Comparison of ENCODE assay signal across 8 mouse cellular contexts in genomic region chr5:129020731-129021130, GRCm38 (mm10). TPM values are rescaled to one million over a fixed set of nuclear protein-coding genes. Genes with fewer than 3 reads are reported as not detected.
DNase-seq lines count a peak whose midpoint lies in the region; ATAC-seq and TF ChIP-seq lines count a peak whose summit lies in the region.

No protein-coding gene starts in this region.

- peak overlapping the region; percentile 84 for H3K4me2 ChIP-seq in embryonic facial prominence, embryonic 11.5 days (ENCODE audit: low read depth, low read length)
- peak overlapping the region; percentile 56 for H3K4me2 ChIP-seq in hindbrain, embryonic 11.5 days (replicated peaks; ENCODE audit: low read depth, low read length)
- H3K4me2 ChIP-seq in liver, embryonic 13.5 days = peak overlapping the region; percentile 77
- peak overlapping the region; percentile 93 for H3K4me2 ChIP-seq in neural tube, embryonic 14.5 days (ENCODE audit: low read depth, low read length)

- TF ChIP-seq POLR2A in heart, adult 2 months (IDR thresholded peaks at IDR 0.05; ENCODE audit: insufficient read depth, low read depth, low read length) = no peak

- ATAC-seq in embryonic facial prominence, embryonic 11.5 days (replicated peaks; ENCODE audit: insufficient number of reproducible peaks, low FRiP score, low TSS enrichment, low read depth) = peak; percentile 7; the same call in 1 of the 2 replicates
- peak; percentile 10; the same call in 1 of the 2 replicates for ATAC-seq in hindbrain, embryonic 11.5 days (ENCODE audit: low FRiP score)
- no peak for ATAC-seq in liver, embryonic 13.5 days (ENCODE audit: low read depth)
- peak; percentile 30 for ATAC-seq in neural tube, embryonic 14.5 days (ENCODE audit: low read depth)

- no peaks in the 10 kb centered on the region for H3K9me3 ChIP-seq in E14TG2a.4 (ENCODE audit: low read length)
- H3K9me3 ChIP-seq in embryonic facial prominence, embryonic 11.5 days (replicated peaks; ENCODE audit: control insufficient read depth, low read length) = no peaks in the 10 kb centered on the region
- H3K9me3 ChIP-seq in hindbrain, embryonic 11.5 days (ENCODE audit: control insufficient read depth, low read length) = no peaks in the 10 kb centered on the region
- no peaks in the 10 kb centered on the region for H3K9me3 ChIP-seq in liver, embryonic 13.5 days (replicated peaks)
- no peaks in the 10 kb centered on the region for H3K9me3 ChIP-seq in neural tube, embryonic 14.5 days (ENCODE audit: control insufficient read depth, low read length)

- 2% methylated on average over 28 of the region's 28 CpGs for WGBS in heart, adult 2 months
- 6% methylated on average over 28 of the region's 28 CpGs for WGBS in embryonic facial prominence, embryonic 11.5 days
- 6% methylated on average over 28 of the region's 28 CpGs for WGBS in hindbrain, embryonic 11.5 days
- 3% methylated on average over 28 of the region's 28 CpGs for WGBS in liver, embryonic 13.5 days (ENCODE audit: insufficient replicate concordance)
- WGBS in neural tube, embryonic 14.5 days = 8% methylated on average over 25 of the region's 28 CpGs

- H3K4me1 ChIP-seq in heart, adult 2 months (ENCODE audit: control insufficient read depth, insufficient read depth, low read length) = peaks cover 1% of the 10 kb centered on the region
- peaks cover 42% of the 10 kb centered on the region for H3K4me1 ChIP-seq in E14TG2a.4 (replicated peaks; ENCODE audit: low read depth, low read length)
- no peaks in the 10 kb centered on the region for H3K4me1 ChIP-seq in embryonic facial prominence, embryonic 11.5 days (ENCODE audit: control insufficient read depth, insufficient read depth, low read length)
- H3K4me1 ChIP-seq in hindbrain, embryonic 11.5 days (replicated peaks; ENCODE audit: control insufficient read depth, insufficient read depth, low read length) = no peaks in the 10 kb centered on the region
- H3K4me1 ChIP-seq in liver, embryonic 13.5 days (replicated peaks) = peaks cover 34% of the 10 kb centered on the region
- peaks cover 11% of the 10 kb centered on the region for H3K4me1 ChIP-seq in neural tube, embryonic 14.5 days (ENCODE audit: control insufficient read depth, insufficient read depth, low read length)

- H3K4me3 ChIP-seq in heart, adult 2 months = peak overlapping the region; percentile 95
- peak overlapping the region; percentile 97 for H3K4me3 ChIP-seq in E14TG2a.4 (replicated peaks; ENCODE audit: low read length)
- peak overlapping the region; percentile 97 for H3K4me3 ChIP-seq in embryonic facial prominence, embryonic 11.5 days (ENCODE audit: low read depth, low read length)
- H3K4me3 ChIP-seq in hindbrain, embryonic 11.5 days (ENCODE audit: low read depth, low read length) = peak overlapping the region; percentile 96
- peak overlapping the region; percentile 98 for H3K4me3 ChIP-seq in liver, embryonic 13.5 days (replicated peaks)
- peak overlapping the region; percentile 84 for H3K4me3 ChIP-seq in neural tube, embryonic 14.5 days (ENCODE audit: low read depth, low read length)

- peaks cover 9% of the 10 kb centered on the region for H3K36me3 ChIP-seq in heart, adult 2 months (ENCODE audit: control insufficient read depth, insufficient read depth, low read length)
- H3K36me3 ChIP-seq in E14TG2a.4 (ENCODE audit: insufficient read depth, low read length) = peaks cover 49% of the 10 kb centered on the region
- peaks cover 3% of the 10 kb centered on the region for H3K36me3 ChIP-seq in embryonic facial prominence, embryonic 11.5 days (replicated peaks; ENCODE audit: control insufficient read depth, insufficient read depth, low read depth, low read length)
- H3K36me3 ChIP-seq in hindbrain, embryonic 11.5 days (ENCODE audit: control insufficient read depth, insufficient read depth, low read length) = no peaks in the 10 kb centered on the region
- peaks cover 49% of the 10 kb centered on the region for H3K36me3 ChIP-seq in liver, embryonic 13.5 days
- peaks cover 4% of the 10 kb centered on the region; the same call in 1 of the 2 replicates for H3K36me3 ChIP-seq in neural tube, embryonic 14.5 days (ENCODE audit: control insufficient read depth, insufficient read depth, low read length)

- DNase-seq in heart, adult 2 months = peak in 1 of 2 experiments; percentile 44
- DNase-seq in heart, postnatal 25 days (ENCODE audit: low spot score) = no peak
- peak; percentile 24 for DNase-seq in embryonic facial prominence, embryonic 11.5 days (ENCODE audit: low spot score)
- DNase-seq in hindbrain, embryonic 11.5 days (ENCODE audit: low spot score) = peak; percentile 48
- DNase-seq in liver, embryonic 13.5 days = no peak
- DNase-seq in thymus, postnatal 14 days = no peak

- H3K27ac ChIP-seq in heart, adult 2 months = peak overlapping the region; percentile 92
- peak overlapping the region; percentile 96 for H3K27ac ChIP-seq in embryonic facial prominence, embryonic 11.5 days (replicated peaks; ENCODE audit: low read depth, low read length)
- H3K27ac ChIP-seq in hindbrain, embryonic 11.5 days (ENCODE audit: low read depth, low read length) = peak overlapping the region; percentile 99
- H3K27ac ChIP-seq in liver, embryonic 13.5 days = peak overlapping the region; percentile 96
- peak overlapping the region; percentile 95 for H3K27ac ChIP-seq in neural tube, embryonic 14.5 days (ENCODE audit: low read depth, low read length)

- peak overlapping the region; percentile 90 for H3K9ac ChIP-seq in heart, adult 2 months (ENCODE audit: low read depth, low read length)
- peak overlapping the region; percentile 99 for H3K9ac ChIP-seq in embryonic facial prominence, embryonic 11.5 days (replicated peaks; ENCODE audit: low read length)
- peak overlapping the region; percentile 98 for H3K9ac ChIP-seq in hindbrain, embryonic 11.5 days (ENCODE audit: low read depth, low read length)
- H3K9ac ChIP-seq in liver, embryonic 13.5 days = peak overlapping the region; percentile 98
- H3K9ac ChIP-seq in neural tube, embryonic 14.5 days (replicated peaks; ENCODE audit: low read depth, low read length) = peak overlapping the region; percentile 72

- intact Hi-C loops in heart, adult 2 months (cut with DNase I) = loop anchor here (1.0 to 10.0 kb wide), 2 partner anchors 12 to 1154 kb away; partner anchors contain the start of genes Rabgef1 and Stx2
- intact Hi-C loops in heart, postnatal 25 days (cut with DNase I) = no loop called here

- peaks cover 2% of the 10 kb centered on the region; the same call in 1 of the 2 replicates for H3K79me2 ChIP-seq in heart, adult 2 months (replicated peaks; ENCODE audit: control insufficient read depth, insufficient read depth, low read length)

- no peak for TF ChIP-seq CTCF in heart, adult 2 months (IDR thresholded peaks at IDR 0.05)
- no peak for TF ChIP-seq CTCF in E14TG2a.4 (conservative IDR thresholded peaks at IDR 0.05; ENCODE audit: low read length)

- no peak for TF ChIP-seq EP300 in heart, adult 2 months (IDR thresholded peaks at IDR 0.05; ENCODE audit: insufficient read depth, low read depth, low read length)

- no peaks in the 10 kb centered on the region for H3K27me3 ChIP-seq in heart, adult 2 months (ENCODE audit: control insufficient read depth, insufficient read depth, low read length)
- H3K27me3 ChIP-seq in E14TG2a.4 (ENCODE audit: insufficient read depth, low read length) = no peaks in the 10 kb centered on the region
- no peaks in the 10 kb centered on the region for H3K27me3 ChIP-seq in embryonic facial prominence, embryonic 11.5 days (ENCODE audit: control insufficient read depth, insufficient read depth, low read length)
- no peaks in the 10 kb centered on the region for H3K27me3 ChIP-seq in hindbrain, embryonic 11.5 days (ENCODE audit: control insufficient read depth, insufficient read depth, low read length)
- H3K27me3 ChIP-seq in liver, embryonic 13.5 days = no peaks in the 10 kb centered on the region
- no peaks in the 10 kb centered on the region for H3K27me3 ChIP-seq in neural tube, embryonic 14.5 days (ENCODE audit: control insufficient read depth, insufficient read depth, low read length)

RNA-seq across cellular contexts. Expression of gene Ran, which starts 0.9 kb away (rescaled TPM):
- 10 to 100 TPM; 88.2 to 99.2 TPM for total RNA-seq in heart, adult 2 months (2021)
- polyA plus RNA-seq in heart, adult 2 months (2012; rRNA removed) = 44.4 and 58.1 TPM in 2 replicates
- total RNA-seq in heart, postnatal 25 days (2021) = 100 to 1,000 TPM in 1 of 2 experiments, 10 to 100 TPM in 1; 94.6 to 110 TPM
- 872 and 909 TPM in 2 replicates for polyA plus RNA-seq in embryonic facial prominence, embryonic 11.5 days (2014; fragmentation: Nextera tagmentation; extraction: Ambion mirVana)
- polyA plus RNA-seq in hindbrain, embryonic 11.5 days (2014; fragmentation: Nextera tagmentation; extraction: Ambion mirVana) = 799 and 828 TPM in 2 replicates
- polyA plus RNA-seq in liver, embryonic 13.5 days (2015; fragmentation: Nextera tagmentation; extraction: Ambion mirVana) = 634 and 723 TPM in 2 replicates
- 305 and 317 TPM in 2 replicates for polyA plus RNA-seq in neural tube, embryonic 14.5 days (2014; fragmentation: Nextera tagmentation; extraction: Ambion mirVana)

RNA-seq across cellular contexts. Expression of gene Stx2, which starts 12.4 kb away (rescaled TPM):
- total RNA-seq in heart, adult 2 months (2021) = 10 to 100 TPM; 12.0 to 14.2 TPM
- 17.1 and 24.2 TPM in 2 replicates for polyA plus RNA-seq in heart, adult 2 months (2012; rRNA removed)
- 10 to 100 TPM; 12.6 to 14.2 TPM for total RNA-seq in heart, postnatal 25 days (2021)
- 32.8 and 34.4 TPM in 2 replicates for polyA plus RNA-seq in embryonic facial prominence, embryonic 11.5 days (2014; fragmentation: Nextera tagmentation; extraction: Ambion mirVana)
- 25.1 and 31.0 TPM in 2 replicates for polyA plus RNA-seq in hindbrain, embryonic 11.5 days (2014; fragmentation: Nextera tagmentation; extraction: Ambion mirVana)
- polyA plus RNA-seq in liver, embryonic 13.5 days (2015; fragmentation: Nextera tagmentation; extraction: Ambion mirVana) = 78.6 and 94.8 TPM in 2 replicates
- polyA plus RNA-seq in neural tube, embryonic 14.5 days (2014; fragmentation: Nextera tagmentation; extraction: Ambion mirVana) = 14.4 and 26.8 TPM in 2 replicates

Comparison
In these comparisons a context has a peak if more than half of its experiments do, and no peak if none do; other contexts are left out.
1. DNase-seq: peak in embryonic facial prominence, embryonic 11.5 days (single experiment) and hindbrain, embryonic 11.5 days (single experiment); none in heart, postnatal 25 days (single experiment), liver, embryonic 13.5 days (single experiment) and thymus, postnatal 14 days (single experiment).
2. Peak in every context shown above with its lines, with median percentiles within 50 percentile points of each other: H3K27ac ChIP-seq, H3K4me3 ChIP-seq, H3K9ac ChIP-seq and H3K4me2 ChIP-seq.